Mouse (Mus musculus) thymus, postnatal 0 days (tissue): Measurements from ENCODE around the gene Msl1. TPM values are rescaled to one million over a fixed set of nuclear protein-coding genes. Genes with fewer than 3 reads are reported as not detected.

Source experiments
- DNase-seq: peaks from one replicate; pipeline ENCODE4 v3.0.0-alpha.2; 2015; ENCODE audit warnings: low spot score
- polyA plus RNA-seq: library from polyadenylated mRNA; unstranded; fragments of >200 nt; fragmentation: Nextera tagmentation; extraction: Ambion mirVana; gene quantifications from 2 replicates; pipeline ENCODE4 v1.2.1, GENCODE M21; 2015

Msl1 gene
- polyA plus RNA-seq, 1 experiment from 2014 or later = 20.4 TPM

DNA sequence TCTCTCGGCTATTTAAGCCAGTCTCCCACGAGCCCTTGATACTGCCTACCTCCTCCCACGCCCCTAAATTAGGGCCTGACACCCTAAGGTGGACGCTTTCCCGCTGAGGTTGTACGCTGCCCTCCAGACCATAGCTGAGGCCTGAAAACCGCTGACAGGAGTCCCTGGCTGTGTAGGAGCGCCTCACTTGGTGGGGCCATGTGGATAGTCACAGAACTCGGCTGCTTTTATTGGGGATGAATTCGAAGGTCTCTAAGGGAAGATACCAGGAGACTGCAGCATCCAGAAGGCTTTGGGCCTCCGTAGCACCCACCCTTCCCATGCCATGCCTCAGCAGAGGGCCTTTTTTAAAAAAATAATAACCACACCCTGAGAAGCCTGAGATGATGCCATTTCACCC, 42.6 kb downstream of the Msl1 start:
- no peak for DNase-seq

GRCm38 (mm10) chr11:98838512-98838911, 43.2 kb downstream of the Msl1 start:
- no peak for DNase-seq

- no peak for DNase-seq
Observed at GRCm38 (mm10) chr11:98839402-98839801, 44.1 kb downstream of the Msl1 start.

GRCm38 (mm10) chr11:98839897-98840296, 44.6 kb downstream of the Msl1 start:
- peak; percentile 52 for DNase-seq

DNA sequence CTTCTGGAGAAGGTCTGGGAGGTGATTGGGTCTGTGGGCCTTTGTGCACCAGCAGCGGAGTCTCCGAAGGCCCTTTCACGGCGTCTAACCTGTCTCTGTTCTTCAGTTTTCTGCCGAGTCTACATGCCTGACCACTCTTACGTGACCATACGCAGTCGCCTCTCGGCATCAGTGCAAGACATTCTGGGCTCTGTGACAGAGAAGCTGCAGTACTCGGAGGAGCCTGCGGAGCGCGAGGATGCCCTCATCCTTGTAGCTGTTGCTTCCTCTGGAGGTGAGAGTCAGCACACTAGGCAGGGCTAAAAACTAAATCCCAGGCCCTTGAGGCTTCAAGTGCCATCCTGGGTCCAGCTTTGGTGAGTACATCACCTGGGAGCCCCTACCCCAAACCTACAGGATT, 50.7 kb downstream of the Msl1 start:
- no peak for DNase-seq

GRCm38 (mm10) chr11:98846865-98847604, 51.7 kb downstream of the Msl1 start:
- DNase-seq = no peak

DNA sequence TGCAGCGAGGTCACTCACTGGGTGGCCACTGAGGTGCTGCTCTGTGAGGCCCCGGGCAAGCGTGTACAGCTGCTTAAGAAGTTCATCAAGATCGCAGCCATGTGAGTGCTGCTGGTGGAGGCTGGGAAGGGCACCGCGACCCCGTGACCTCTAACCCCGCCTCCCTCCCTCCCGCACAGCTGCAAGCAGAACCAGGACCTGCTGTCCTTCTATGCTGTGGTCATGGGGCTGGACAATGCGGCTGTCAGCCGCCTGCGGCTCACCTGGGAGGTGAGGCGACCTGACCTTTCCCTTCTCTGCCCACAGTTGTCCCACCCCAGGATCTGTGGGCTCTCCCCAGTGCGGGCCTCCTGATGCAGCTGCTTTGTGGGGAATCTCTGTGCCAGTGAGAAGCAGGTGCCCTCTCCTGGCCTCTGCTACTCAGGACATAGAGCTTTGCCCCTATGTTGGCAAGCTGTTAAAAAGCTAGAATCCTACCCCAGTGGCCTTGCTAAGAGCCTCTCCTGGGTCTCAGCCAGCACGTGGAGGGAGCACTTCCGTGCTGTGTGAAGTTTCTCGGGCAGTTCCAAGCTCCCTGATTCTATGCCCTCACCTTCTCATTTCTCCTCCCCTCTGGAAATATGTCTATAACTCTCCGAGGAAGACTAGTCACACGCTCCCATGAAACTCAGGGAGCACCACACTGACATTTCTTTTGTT, 54.0 kb downstream of the Msl1 start:
- DNase-seq = no peak

- no peak for DNase-seq
Observed at GRCm38 (mm10) chr11:98850100-98851093, 55.1 kb downstream of the Msl1 start.

- no peak for DNase-seq
Observed at GRCm38 (mm10) chr11:98854116-98854515, 58.8 kb downstream of the Msl1 start.

GRCm38 (mm10) chr11:98854659-98855058, 59.3 kb downstream of the Msl1 start:
- DNase-seq = no peak

Other genes starting within 250 kb of the Msl1 start
- 42.6 and 59.5 TPM in 2 replicates for gene Ikzf3, start 249.5 kb upstream of the Msl1 start, polyA plus RNA-seq
- 2.3 and 2.4 TPM in 2 replicates for gene Zpbp2, start 244.4 kb upstream of the Msl1 start, polyA plus RNA-seq
- 37.6 and 38.5 TPM in 2 replicates for gene Ormdl3, start 208.1 kb upstream of the Msl1 start, polyA plus RNA-seq
- not detected in 2 replicates for gene Lrrc3c, start 197.2 kb upstream of the Msl1 start, polyA plus RNA-seq
- 0.78 and 1.1 TPM in 2 replicates for gene Gm12355, start 169.9 kb upstream of the Msl1 start, polyA plus RNA-seq
- 0.26 and 0.42 TPM in 2 replicates for gene Gsdma3, start 169.2 kb upstream of the Msl1 start, polyA plus RNA-seq
- 0.65 and 1.1 TPM in 2 replicates for gene Gsdma2, start 148.8 kb upstream of the Msl1 start, polyA plus RNA-seq
- gene Gsdma, start 131.2 kb upstream of the Msl1 start, polyA plus RNA-seq = 0.49 and 0.80 TPM in 2 replicates
- 211 and 224 TPM in 2 replicates for gene Psmd3, start 113.0 kb upstream of the Msl1 start, polyA plus RNA-seq
- gene Csf3, start 94.3 kb upstream of the Msl1 start, polyA plus RNA-seq = not detected in 2 replicates
- gene Med24, start 66.1 kb upstream of the Msl1 start, polyA plus RNA-seq = 48.3 and 48.5 TPM in 2 replicates
- 7.3 and 9.1 TPM in 2 replicates for gene Thra, start 54.9 kb upstream of the Msl1 start, polyA plus RNA-seq
- gene Nr1d1, start 20.2 kb upstream of the Msl1 start, polyA plus RNA-seq = 2.6 and 3.0 TPM in 2 replicates
- 21.8 and 23.8 TPM in 2 replicates for gene Casc3, start 9.4 kb downstream of the Msl1 start, polyA plus RNA-seq
- 0.86 and 1.1 TPM in 2 replicates for gene Rapgefl1, start 41.3 kb downstream of the Msl1 start, polyA plus RNA-seq
- 5.6 and 7.5 TPM in 2 replicates for gene Wipf2, start 68.1 kb downstream of the Msl1 start, polyA plus RNA-seq
- gene Cdc6, start 112.3 kb downstream of the Msl1 start, polyA plus RNA-seq = 40.6 and 53.2 TPM in 2 replicates
- gene Rara, start 132.3 kb downstream of the Msl1 start, polyA plus RNA-seq = 40.4 and 41.0 TPM in 2 replicates
- gene Gjd3, start 187.5 kb downstream of the Msl1 start, polyA plus RNA-seq = 0.27 and 0.51 TPM in 2 replicates
- 298 and 329 TPM in 2 replicates for gene Top2a, start 228.7 kb downstream of the Msl1 start, polyA plus RNA-seq
- gene Igfbp4, start 245.7 kb downstream of the Msl1 start, polyA plus RNA-seq = 85.0 and 98.4 TPM in 2 replicates